Mouse (Mus musculus): Measurements from ENCODE around the gene Cd180. TPM values are rescaled to one million over a fixed set of nuclear protein-coding genes. Genes with fewer than 3 reads are reported as not detected.
A peak's percentile ranks its signal among the peaks of the same experiment; 100 is the strongest.

Gene Cd180
- total RNA-seq, 2 experiments from 2014 or later = 0.87 to 0.98 TPM

- no peak for DNase-seq
- intact Hi-C loops (cut with DNase I) = no loop called here
Observed at GRCm38 (mm10) chr13:102733063-102733462, 39.7 kb downstream of the Cd180 start.

- intact Hi-C loops (cut with DNase I) = no loop called here
- DNase-seq = no peak
Observed at GRCm38 (mm10) chr13:102737811-102738210, 44.5 kb downstream of the Cd180 start.

GRCm38 (mm10) chr13:102739720-102740535 is 46.6 kb downstream of the Cd180 start:
- intact Hi-C loops (cut with DNase I) = loop anchor here (10.0 kb wide), 1 partner anchor 1005 kb away; no protein-coding TSS in a partner anchor
- no peak for DNase-seq

- DNase-seq = peak; percentile 59 to 67
- intact Hi-C loops (cut with DNase I) = loop anchor here (1.0 to 10.0 kb wide), 2 partner anchors 66 to 1010 kb away; no protein-coding TSS in a partner anchor
Observed at GRCm38 (mm10) chr13:102744481-102745269, 51.3 kb downstream of the Cd180 start.

GRCm38 (mm10) chr13:102745270-102745600 is 51.9 kb downstream of the Cd180 start:
- intact Hi-C loops (cut with DNase I) = loop anchor here (1.0 to 10.0 kb wide), 2 partner anchors 67 to 1010 kb away; no protein-coding TSS in a partner anchor
- no peak for DNase-seq

- intact Hi-C loops (cut with DNase I) = loop anchor here (1.0 to 10.0 kb wide), 2 partner anchors 67 to 1011 kb away; no protein-coding TSS in a partner anchor
- no peak for DNase-seq
Observed at GRCm38 (mm10) chr13:102745626-102746342, 52.4 kb downstream of the Cd180 start.

- DNase-seq = no peak
- intact Hi-C loops (cut with DNase I) = loop anchor here (10.0 kb wide), 1 partner anchor 1012 kb away; no protein-coding TSS in a partner anchor
Observed at GRCm38 (mm10) chr13:102746803-102747561, 53.6 kb downstream of the Cd180 start.

GRCm38 (mm10) chr13:102749194-102749593 is 55.8 kb downstream of the Cd180 start:
- no peak for DNase-seq
- intact Hi-C loops (cut with DNase I) = loop anchor here (10.0 kb wide), 1 partner anchor 1014 kb away; no protein-coding TSS in a partner anchor

GRCm38 (mm10) chr13:102749891-102750290 is 56.5 kb downstream of the Cd180 start:
- DNase-seq = no peak
- intact Hi-C loops (cut with DNase I) = loop anchor here (10.0 kb wide), 1 partner anchor 1015 kb away; no protein-coding TSS in a partner anchor

- no peak for DNase-seq
- intact Hi-C loops (cut with DNase I) = no loop called here
Observed at GRCm38 (mm10) chr13:102753714-102754556, 60.6 kb downstream of the Cd180 start.

- no peak for DNase-seq
- intact Hi-C loops (cut with DNase I) = no loop called here
Observed at GRCm38 (mm10) chr13:102755124-102755523, 61.8 kb downstream of the Cd180 start.

GRCm38 (mm10) chr13:102756071-102756470 is 62.7 kb downstream of the Cd180 start:
- intact Hi-C loops (cut with DNase I) = no loop called here
- DNase-seq = no peak

GRCm38 (mm10) chr13:102758021-102758420 is 64.7 kb downstream of the Cd180 start:
- intact Hi-C loops (cut with DNase I) = no loop called here
- DNase-seq = no peak

- intact Hi-C loops (cut with DNase I) = no loop called here
Observed at GRCm38 (mm10) chr13:102761410-102761809, 68.1 kb downstream of the Cd180 start.

GRCm38 (mm10) chr13:102762203-102762602 is 68.8 kb downstream of the Cd180 start:
- DNase-seq = no peak

More at GRCm38 (mm10) chr13:102761410-102761809, 68.1 kb downstream of the Cd180 start:
- no peak for DNase-seq

GRCm38 (mm10) chr13:102764218-102764617 is 70.9 kb downstream of the Cd180 start:
- intact Hi-C loops (cut with DNase I) = no loop called here
- DNase-seq = no peak

More at GRCm38 (mm10) chr13:102762203-102762602, 68.8 kb downstream of the Cd180 start:
- intact Hi-C loops (cut with DNase I) = no loop called here

GRCm38 (mm10) chr13:102765216-102765615 is 71.9 kb downstream of the Cd180 start:
- intact Hi-C loops (cut with DNase I) = no loop called here
- no peak for DNase-seq

- intact Hi-C loops (cut with DNase I) = no loop called here
Observed at GRCm38 (mm10) chr13:102767110-102767509, 73.8 kb downstream of the Cd180 start.

GRCm38 (mm10) chr13:102768512-102768911 is 75.2 kb downstream of the Cd180 start:
- intact Hi-C loops (cut with DNase I) = no loop called here
- DNase-seq = no peak

More at GRCm38 (mm10) chr13:102767110-102767509, 73.8 kb downstream of the Cd180 start:
- no peak for DNase-seq
